Mouse (Mus musculus) forebrain, embryonic 15.5 days (tissue): ENCODE results near the gene Tmem143. TPM values are rescaled to one million over a fixed set of nuclear protein-coding genes. Genes with fewer than 3 reads are reported as not detected.
"Not testable (repeated sequence)": the region's sequence is repeated elsewhere in the genome, so short reads cannot be mapped to it uniquely, and the experiment has no call there.

ENCODE experiments used
- ATAC-seq: fragments of 200-750 bp; cut with Nextera tagmentation; replicated peaks from 2 replicates; pipeline ENCODE4 v1.8.0; 2017; ENCODE audit warnings: mild to moderate bottlenecking, moderate TSS enrichment, moderate library complexity
- H3K27ac ChIP-seq: fragments of 300-500 bp; sonication (generic); replicated peaks from 2 replicates; pipeline ENCODE4 v1.5.1; 2015; ENCODE audit warnings: mild to moderate bottlenecking, inconsistent platforms
- H3K27me3 ChIP-seq: fragments of 300-500 bp; sonication (generic); 2 replicates; pipeline ENCODE4 v1.6.1; 2015; ENCODE audit warnings: inconsistent platforms
- H3K36me3 ChIP-seq: fragments of 300-500 bp; sonication (generic); 2 replicates; pipeline ENCODE4 v1.6.1; 2015; ENCODE audit warnings: mild to moderate bottlenecking, inconsistent platforms
- H3K4me1 ChIP-seq: fragments of 300-500 bp; sonication (generic); 2 replicates; pipeline ENCODE4 v1.6.1; 2015; ENCODE audit warnings: inconsistent platforms
- H3K4me2 ChIP-seq: fragments of 300-500 bp; sonication (generic); replicated peaks from 2 replicates; pipeline ENCODE4 v1.6.1; 2015; ENCODE audit warnings: mild to moderate bottlenecking, inconsistent platforms
- H3K4me3 ChIP-seq: fragments of 300-500 bp; sonication (generic); 2 replicates; pipeline ENCODE4 v1.5.1; 2015; ENCODE audit warnings: mild to moderate bottlenecking, inconsistent platforms
- H3K9ac ChIP-seq: fragments of 300-500 bp; sonication (generic); replicated peaks from 2 replicates; pipeline ENCODE4 v1.6.1; 2015; ENCODE audit warnings: mild to moderate bottlenecking, inconsistent platforms
- H3K9me3 ChIP-seq: fragments of 300-500 bp; sonication (generic); 2 replicates; pipeline ENCODE4 v1.6.1; 2016; ENCODE audit warnings: inconsistent platforms
- WGBS: fragments of 180-500 bp; shearing (Covaris S2); methylation state at CpG from one replicate; pipeline ENCODE4 v1.1.7; 2015; ENCODE audit warnings: mixed read lengths; 5-methylcytosine and 5-hydroxymethylcytosine counted together
- polyA plus RNA-seq: library from polyadenylated mRNA; unstranded; fragments of >200 nt; fragmentation: Nextera tagmentation; extraction: Ambion mirVana; gene quantifications from 2 replicates; pipeline ENCODE4 v1.2.1, GENCODE M21; 2015

The Tmem143 gene
- polyA plus RNA-seq, 1 experiment from 2014 or later: 4.8 TPM

DNA sequence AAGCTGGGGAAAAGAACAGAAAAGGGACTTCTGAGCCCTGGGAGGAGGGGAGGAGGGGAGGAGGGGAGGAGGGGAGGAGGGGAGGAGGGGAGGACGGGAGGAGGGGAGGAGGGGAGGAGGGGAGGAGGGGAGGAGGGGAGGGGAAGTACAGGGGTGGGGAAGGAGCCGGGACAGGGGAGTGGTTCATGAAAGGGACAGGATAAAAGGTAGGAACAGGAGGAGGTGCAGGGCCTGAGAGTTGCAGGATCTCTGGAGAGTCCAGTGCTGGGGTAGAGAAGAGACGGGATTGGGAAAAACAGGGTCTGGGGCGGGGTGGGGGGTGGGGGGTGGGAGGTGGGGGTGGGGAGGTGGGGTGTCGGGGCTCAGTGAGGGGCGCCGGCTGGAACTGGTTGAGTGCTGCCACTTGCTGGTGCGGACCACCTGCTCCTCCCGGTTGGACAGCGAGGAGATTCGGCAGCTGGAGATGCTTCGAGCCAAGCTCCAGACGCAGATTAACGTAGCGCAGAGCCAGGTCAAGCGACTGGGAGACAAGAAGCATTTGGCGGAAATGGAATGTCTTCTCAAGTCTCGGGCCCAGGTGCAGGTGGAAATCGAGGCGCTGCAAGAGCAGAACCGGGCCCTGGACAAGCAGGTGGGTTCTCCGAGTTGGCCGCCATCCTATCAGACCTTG lies 32.0 kb downstream of the Tmem143 start:
- Histone ChIP-seq H3K9ac (no peak overlapping the region), H3K4me1 (peaks cover 7% of the 10 kb centered on the region), H3K9me3 (no peaks in the 10 kb centered on the region), H3K27ac (no peak overlapping the region), H3K27me3 (peaks cover 3% of the 10 kb centered on the region; the same call in 1 of the 2 replicates), H3K4me3 (no peak overlapping the region), H3K36me3 (no peaks in the 10 kb centered on the region), H3K4me2 (0 out of 2 replicates have a peak overlapping the region, but pooled peaks have one; percentile 10)
- ATAC-seq: no peak
- 11% methylated on average over 18 of the region's 23 CpGs for WGBS

GRCm38 (mm10) chr7:45929688-45930087 lies 32.9 kb downstream of the Tmem143 start:
- peaks cover 3% of the 10 kb centered on the region; the same call in 1 of the 2 replicates for H3K27me3 ChIP-seq
- no peaks in the 10 kb centered on the region for H3K36me3 ChIP-seq
- WGBS: 90% methylated on average over 1 of the region's 1 CpGs
- no peak overlapping the region for H3K27ac ChIP-seq
- no peak for ATAC-seq
- no peak overlapping the region for H3K4me2 ChIP-seq
- no peak overlapping the region for H3K4me3 ChIP-seq
- no peaks in the 10 kb centered on the region for H3K9me3 ChIP-seq
- no peak overlapping the region for H3K9ac ChIP-seq
- no peaks in the 10 kb centered on the region for H3K4me1 ChIP-seq

GRCm38 (mm10) chr7:45933766-45934165 lies 37.0 kb downstream of the Tmem143 start:
- H3K9me3 ChIP-seq: not testable (repeated sequence)

DNA sequence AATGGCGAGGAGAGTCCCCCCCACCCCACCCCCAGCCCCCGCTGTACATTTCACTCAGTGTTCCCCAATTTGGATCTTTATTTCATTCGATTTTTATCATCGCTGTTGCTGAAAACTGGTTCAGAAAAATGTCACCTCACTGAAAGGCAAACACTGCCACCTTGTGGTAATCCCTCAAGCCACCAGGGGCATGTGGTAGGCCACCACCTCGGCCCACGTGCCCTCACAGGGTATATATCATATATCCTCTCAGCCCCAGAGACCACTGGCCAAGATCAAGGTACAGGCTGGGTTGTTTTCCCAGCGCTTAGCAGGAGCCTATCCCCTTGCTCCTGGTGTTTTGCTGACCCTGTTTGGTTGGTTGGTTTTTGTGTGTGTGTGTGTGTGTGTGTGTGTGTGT lies 38.4 kb downstream of the Tmem143 start:
- Histone ChIP-seq H3K27ac (no peak overlapping the region), H3K4me1 (no peaks in the 10 kb centered on the region), H3K4me3 (no peak overlapping the region), H3K36me3 (no peaks in the 10 kb centered on the region), H3K4me2 (no peak overlapping the region), H3K27me3 (no peaks in the 10 kb centered on the region), H3K9me3 (no peaks in the 10 kb centered on the region), H3K9ac (no peak overlapping the region)
- 0 out of 2 replicates have a peak, but pooled peaks have one; percentile 51 for ATAC-seq
- WGBS: 33% methylated on average over 7 of the region's 7 CpGs

More at GRCm38 (mm10) chr7:45933766-45934165, 37.0 kb downstream of the Tmem143 start:
- ATAC-seq, H3K36me3 ChIP-seq, H3K4me3 ChIP-seq, H3K4me1 ChIP-seq, H3K27me3 ChIP-seq, H3K9ac ChIP-seq, H3K27ac ChIP-seq, H3K4me2 ChIP-seq: not testable (repeated sequence)
- 88% methylated on average over 12 of the region's 12 CpGs for WGBS

DNA sequence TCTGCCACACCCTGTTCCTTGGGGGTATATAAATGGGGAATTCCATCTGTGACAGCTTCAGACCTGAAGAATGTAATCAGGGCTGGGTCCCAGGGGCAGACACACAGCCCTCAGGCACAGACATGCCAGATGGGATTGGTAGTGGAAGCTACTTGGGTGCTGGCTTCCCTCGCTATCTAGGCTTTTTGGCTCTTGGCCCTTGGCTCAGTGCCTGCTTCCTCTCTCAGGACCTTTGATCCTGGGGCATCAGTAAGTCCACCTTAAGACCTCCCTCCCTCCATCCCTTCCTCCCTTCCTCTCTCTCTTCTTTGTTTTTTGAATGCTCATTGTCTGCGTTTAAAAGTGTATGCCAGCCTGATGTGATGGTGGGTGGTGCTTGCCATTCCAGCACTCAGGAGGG lies 43.1 kb downstream of the Tmem143 start:
- H3K36me3 ChIP-seq: no peaks in the 10 kb centered on the region
- no peak overlapping the region for H3K4me2 ChIP-seq
- H3K4me3 ChIP-seq: no peak overlapping the region
- H3K4me1 ChIP-seq: no peaks in the 10 kb centered on the region
- ATAC-seq: no peak
- H3K27ac ChIP-seq: no peak overlapping the region
- H3K27me3 ChIP-seq: no peaks in the 10 kb centered on the region
- no peak overlapping the region for H3K9ac ChIP-seq
- WGBS: 39% methylated on average over 2 of the region's 2 CpGs
- H3K9me3 ChIP-seq: no peaks in the 10 kb centered on the region

DNA sequence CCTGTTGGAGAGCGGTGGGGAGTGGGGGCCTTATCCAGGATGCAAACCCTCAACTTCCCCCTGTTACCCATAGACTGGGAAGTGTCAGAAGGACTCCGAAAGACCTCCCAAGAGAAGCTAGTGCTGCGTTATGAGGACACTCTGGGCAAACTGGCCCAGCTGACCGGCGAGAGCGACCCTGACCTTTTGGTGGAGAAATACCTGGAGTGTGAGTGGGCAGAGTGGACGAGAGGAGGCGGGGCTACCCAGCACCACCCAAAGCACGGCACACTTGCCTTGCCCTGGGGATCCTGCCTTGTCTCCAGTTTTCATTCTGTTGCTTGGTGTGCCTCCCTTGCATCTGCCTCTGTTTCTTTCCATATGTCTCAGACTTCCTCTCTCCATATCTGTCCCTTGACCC lies 45.2 kb downstream of the Tmem143 start:
- H3K36me3 ChIP-seq: no peaks in the 10 kb centered on the region
- H3K9me3 ChIP-seq: no peaks in the 10 kb centered on the region
- WGBS: 88% methylated on average over 9 of the region's 9 CpGs
- no peaks in the 10 kb centered on the region for H3K4me1 ChIP-seq
- no peaks in the 10 kb centered on the region for H3K27me3 ChIP-seq
- no peak overlapping the region for H3K27ac ChIP-seq
- no peak for ATAC-seq
- no peak overlapping the region for H3K4me2 ChIP-seq
- H3K9ac ChIP-seq: no peak overlapping the region
- no peak overlapping the region for H3K4me3 ChIP-seq

DNA sequence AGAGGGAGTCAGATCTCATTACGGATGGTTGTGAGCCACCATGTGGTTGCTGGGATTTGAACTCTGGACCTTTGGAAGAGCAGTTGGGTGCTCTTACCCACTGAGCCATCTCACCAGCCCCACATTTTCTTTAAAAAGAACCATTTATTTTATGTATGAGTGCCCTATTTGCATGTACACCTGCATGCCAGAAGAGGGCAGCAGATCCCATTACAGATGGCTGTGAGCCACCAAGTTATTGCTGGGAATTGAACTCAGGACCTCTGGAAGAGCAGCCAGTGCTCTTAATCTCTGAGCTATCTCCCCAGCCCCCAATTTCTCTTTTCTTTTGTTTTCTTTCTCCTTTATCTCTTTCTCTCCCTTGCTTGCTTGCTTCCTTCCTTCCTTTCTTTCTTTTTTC lies 46.5 kb downstream of the Tmem143 start:
- H3K27me3 ChIP-seq, H3K4me3 ChIP-seq, H3K36me3 ChIP-seq, ATAC-seq, H3K9me3 ChIP-seq, H3K9ac ChIP-seq, H3K27ac ChIP-seq, H3K4me2 ChIP-seq, H3K4me1 ChIP-seq: not testable (repeated sequence)
- 74% methylated on average over 1 of the region's 1 CpGs for WGBS

DNA sequence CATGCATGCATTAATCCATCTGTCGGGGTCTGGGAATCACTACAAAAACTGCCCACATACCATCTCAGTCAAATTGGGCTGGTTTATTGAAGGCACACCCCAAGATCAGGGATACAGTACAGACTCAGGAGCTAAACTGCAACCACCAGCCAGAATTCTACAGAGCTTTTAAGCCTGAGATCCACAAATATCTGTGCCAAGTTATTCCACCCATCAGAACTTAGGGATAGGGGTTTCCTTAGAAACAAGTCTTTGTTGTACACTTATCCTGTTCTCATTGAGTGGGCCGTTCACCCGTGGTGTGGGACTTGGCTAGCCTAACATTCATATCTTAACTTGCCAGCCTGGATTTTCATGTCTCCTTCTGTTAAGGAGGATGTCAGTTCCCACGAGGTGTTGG lies 52.3 kb downstream of the Tmem143 start:
- Histone ChIP-seq H3K4me3 (no peak overlapping the region), H3K9me3 (no peaks in the 10 kb centered on the region), H3K27me3 (no peaks in the 10 kb centered on the region), H3K36me3 (no peaks in the 10 kb centered on the region), H3K27ac (no peak overlapping the region), H3K9ac (no peak overlapping the region), H3K4me2 (no peak overlapping the region), H3K4me1 (no peaks in the 10 kb centered on the region)
- no peak for ATAC-seq
- 78% methylated on average over 4 of the region's 4 CpGs for WGBS

- Histone ChIP-seq H3K4me3 (no peak overlapping the region), H3K36me3 (no peaks in the 10 kb centered on the region), H3K9ac (no peak overlapping the region), H3K4me1 (no peaks in the 10 kb centered on the region), H3K9me3 (no peaks in the 10 kb centered on the region), H3K4me2 (no peak overlapping the region), H3K27me3 (no peaks in the 10 kb centered on the region), H3K27ac (no peak overlapping the region)
- 72% methylated on average over 4 of the region's 4 CpGs for WGBS
- no peak for ATAC-seq
These were observed 59.9 kb downstream of the Tmem143 start for GRCm38 (mm10) chr7:45956611-45957010.

Other genes starting within 250 kb of the Tmem143 start
- 0.31 TPM in 1 of 2 replicates, not detected in the other for gene Fut2, start 230.5 kb upstream of the Tmem143 start, polyA plus RNA-seq
- 0.29 and 0.45 TPM in 2 replicates for gene Ntn5, start 212.9 kb upstream of the Tmem143 start, polyA plus RNA-seq
- 0.14 TPM in 1 of 2 replicates, not detected in the other for gene Sec1, start 202.5 kb upstream of the Tmem143 start, polyA plus RNA-seq
- gene Car11, start 197.1 kb upstream of the Tmem143 start, polyA plus RNA-seq: 39.0 and 39.8 TPM in 2 replicates
- 3.6 and 4.1 TPM in 2 replicates for gene Dbp, start 191.9 kb upstream of the Tmem143 start, polyA plus RNA-seq
- gene Rpl18, start 181.5 kb upstream of the Tmem143 start, polyA plus RNA-seq: 633 and 683 TPM in 2 replicates
- 29.0 and 30.2 TPM in 2 replicates for gene Sphk2, start 178.9 kb upstream of the Tmem143 start, polyA plus RNA-seq
- gene Fam83e, start 175.7 kb upstream of the Tmem143 start, polyA plus RNA-seq: 0.37 and 1.0 TPM in 2 replicates
- gene Spaca4, start 171.1 kb upstream of the Tmem143 start, polyA plus RNA-seq: not detected in 2 replicates
- 21.7 and 22.9 TPM in 2 replicates for gene Lmtk3, start 113.2 kb upstream of the Tmem143 start, polyA plus RNA-seq
- 6.0 and 7.6 TPM in 2 replicates for gene Sult2b1, start 112.3 kb upstream of the Tmem143 start, polyA plus RNA-seq
- 376 and 383 TPM in 2 replicates for gene Cyth2, start 82.4 kb upstream of the Tmem143 start, polyA plus RNA-seq
- 0.55 and 0.98 TPM in 2 replicates for gene Kcnj14, start 72.2 kb upstream of the Tmem143 start, polyA plus RNA-seq
- 46.8 and 46.9 TPM in 2 replicates for gene Grwd1, start 66.0 kb upstream of the Tmem143 start, polyA plus RNA-seq
- gene Kdelr1, start 24.2 kb upstream of the Tmem143 start, polyA plus RNA-seq: 33.3 and 38.3 TPM in 2 replicates
- 0.84 and 0.92 TPM in 2 replicates for gene Grin2d, start 18.6 kb upstream of the Tmem143 start, polyA plus RNA-seq
- gene Syngr4, start 227 bp upstream of the Tmem143 start, polyA plus RNA-seq: 0.33 TPM in 1 of 2 replicates, not detected in the other
- 17.2 and 18.5 TPM in 2 replicates for gene Emp3, start 24.5 kb downstream of the Tmem143 start, polyA plus RNA-seq
- gene Ccdc114, start 27.1 kb downstream of the Tmem143 start, polyA plus RNA-seq: 2.5 and 4.9 TPM in 2 replicates
- 0.27 TPM in 2 replicates for gene Abcc6, start 133.4 kb downstream of the Tmem143 start, polyA plus RNA-seq
- gene Nomo1, start 136.8 kb downstream of the Tmem143 start, polyA plus RNA-seq: 42.2 and 42.4 TPM in 2 replicates
- gene Kcnj11, start 203.8 kb downstream of the Tmem143 start, polyA plus RNA-seq: 4.8 and 5.2 TPM in 2 replicates